Mouse (Mus musculus) C2C12 (cell line): Measurements from ENCODE around the gene Luc7l2. TPM values are rescaled to one million over a fixed set of nuclear protein-coding genes. Genes with fewer than 3 reads are reported as not detected.
"Not testable (repeated sequence)": the region's sequence is repeated elsewhere in the genome, so short reads cannot be mapped to it uniquely, and the experiment has no call there.

Experiments
- H3K27me3 ChIP-seq: one replicate; pipeline ENCODE4 v1.6.1; 2011; ENCODE audit not compliant: control insufficient read depth, insufficient read depth, insufficient read length
- H3K36me3 ChIP-seq: one replicate; pipeline ENCODE4 v1.6.1; 2011; ENCODE audit not compliant: control insufficient read depth, insufficient read depth
- H3K4me3 ChIP-seq: one replicate; pipeline ENCODE4 v1.5.1; 2011; ENCODE audit warnings: mild to moderate bottlenecking, control low read depth; ENCODE audit not compliant: poor library complexity, insufficient read depth, severe bottlenecking
- H3K79me2 ChIP-seq: one replicate; pipeline ENCODE4 v1.6.1; 2011; ENCODE audit not compliant: control insufficient read depth, insufficient read depth
- H3K79me3 ChIP-seq: one replicate; pipeline ENCODE4 v1.6.1; 2011; ENCODE audit warnings: low read depth, control low read depth
- H3ac ChIP-seq: one replicate; pipeline ENCODE3; 2011; ENCODE audit warnings: low read depth; ENCODE audit not compliant: control insufficient read depth, insufficient read length
- CEBPB ChIP-seq: IDR thresholded peaks from one replicate; pipeline ENCODE4 v1.6.1; 2011; ENCODE audit warnings: low read depth, mild to moderate bottlenecking, control low read depth, moderate library complexity
- CTCF ChIP-seq: IDR thresholded peaks from one replicate; pipeline ENCODE4 v1.5.1; 2011; ENCODE audit not compliant: control insufficient read depth, insufficient read depth, insufficient read length
- FOSL1 ChIP-seq: IDR thresholded peaks from one replicate; pipeline ENCODE4 v1.8.0; 2011; ENCODE audit warnings: mild to moderate bottlenecking, low read length; ENCODE audit not compliant: poor library complexity, insufficient read depth, severe bottlenecking
- MAX ChIP-seq: IDR thresholded peaks from one replicate; pipeline ENCODE4 v1.6.1; 2011; ENCODE audit warnings: mild to moderate bottlenecking, control low read depth
- MYOD1 ChIP-seq: IDR thresholded peaks from one replicate; pipeline ENCODE4 v1.6.1; 2011; ENCODE audit warnings: low read depth; ENCODE audit not compliant: control insufficient read depth, insufficient read length
- MYOG ChIP-seq: IDR thresholded peaks from one replicate; pipeline ENCODE4 v1.6.1; 2011; ENCODE audit not compliant: control insufficient read depth, insufficient read length; ENCODE audit errors: extremely low read depth
- USF1 ChIP-seq: IDR thresholded peaks from one replicate; pipeline ENCODE4 v1.6.1; 2011; ENCODE audit warnings: low read depth, mild to moderate bottlenecking, control low read depth, moderate library complexity
- polyA plus RNA-seq: library from polyadenylated mRNA; unstranded; fragments of >200 nt; fragmentation: generic; extraction: Trizol; gene quantifications from one replicate; pipeline ENCODE4 v1.2.1, GENCODE M21; 2012; ENCODE audit warnings: missing spikeins

The Luc7l2 gene
- polyA plus RNA-seq, 1 experiment = 30.5 TPM

DNA sequence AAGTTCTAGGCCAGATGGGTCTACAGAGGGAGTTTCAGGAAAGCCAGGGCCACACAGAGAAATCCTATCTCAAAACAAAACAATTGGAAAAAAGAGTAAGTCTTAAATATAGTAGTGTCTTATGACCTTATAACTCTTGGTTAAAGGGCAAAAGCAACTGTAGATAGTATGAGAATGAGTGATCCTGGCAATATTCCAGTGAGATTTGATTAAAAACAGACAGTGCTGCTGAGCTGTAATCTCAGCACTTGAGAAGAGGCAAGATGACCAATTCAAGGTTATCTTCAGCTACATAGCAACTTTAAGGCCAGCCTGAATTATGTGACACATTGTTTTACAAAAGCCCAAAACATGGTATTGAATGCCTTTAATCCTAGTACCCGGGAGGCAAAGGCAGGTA, 3.4 kb upstream of the Luc7l2 start:
- TF ChIP-seq MYOD1 = no peak
- no peak for TF ChIP-seq CTCF
- no peak for TF ChIP-seq USF1
- no peak for TF ChIP-seq CEBPB
- TF ChIP-seq MAX = no peak
- TF ChIP-seq FOSL1 = no peak
- no peak for TF ChIP-seq MYOG
- Histone ChIP-seq H3K4me3 (no peak overlapping the region), H3ac (no peak overlapping the region), H3K36me3 (no peaks in the 10 kb centered on the region), H3K79me2 (peaks cover 9% of the 10 kb centered on the region), H3K79me3 (peaks cover 8% of the 10 kb centered on the region), H3K27me3 (no peaks in the 10 kb centered on the region)

DNA sequence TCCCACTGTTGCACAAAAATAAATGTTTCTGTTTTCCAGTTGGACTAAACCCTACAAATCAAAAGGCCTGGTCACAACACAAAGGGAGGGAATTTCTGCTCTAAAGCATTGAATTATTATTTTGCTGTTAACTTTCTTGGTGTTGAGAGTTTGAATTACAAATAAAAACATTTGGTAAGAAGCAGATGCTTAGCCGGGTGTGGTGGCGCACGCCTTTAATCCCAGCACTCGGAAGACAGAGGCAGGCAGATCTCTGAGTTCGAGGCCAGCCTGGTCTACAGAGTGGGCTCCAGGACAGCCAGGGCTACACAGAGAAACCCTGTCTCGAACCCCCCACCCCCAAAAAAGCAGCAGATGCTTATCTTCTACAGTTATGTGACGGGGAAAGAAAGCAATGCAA, 2.5 kb upstream of the Luc7l2 start:
- H3K36me3 ChIP-seq, H3K4me3 ChIP-seq, H3K27me3 ChIP-seq, H3ac ChIP-seq: not testable (repeated sequence)
- peaks cover 17% of the 10 kb centered on the region for H3K79me3 ChIP-seq
- H3K79me2 ChIP-seq = peaks cover 17% of the 10 kb centered on the region

DNA sequence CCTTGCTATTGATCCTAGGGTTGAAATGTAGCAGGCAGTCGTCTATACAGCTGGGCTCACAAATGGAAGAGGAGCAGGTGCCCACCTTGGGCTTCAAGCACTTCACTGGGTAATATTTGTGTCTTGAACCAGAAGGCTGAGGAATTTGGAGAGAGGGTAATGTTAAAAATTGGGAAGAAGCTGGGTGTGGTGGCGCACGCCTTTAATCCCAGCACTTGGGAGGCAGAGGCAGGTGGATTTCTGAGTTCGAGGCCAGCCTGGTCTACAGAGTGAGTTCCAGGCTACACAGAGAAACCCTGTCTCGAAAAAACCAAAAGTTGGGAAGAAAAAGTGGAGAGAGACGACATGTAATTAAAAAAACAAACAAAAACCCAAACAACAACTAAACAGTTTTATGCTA, 1.3 kb upstream of the Luc7l2 start:
- H3K4me3 ChIP-seq = peak overlapping the region; percentile 46

DNA sequence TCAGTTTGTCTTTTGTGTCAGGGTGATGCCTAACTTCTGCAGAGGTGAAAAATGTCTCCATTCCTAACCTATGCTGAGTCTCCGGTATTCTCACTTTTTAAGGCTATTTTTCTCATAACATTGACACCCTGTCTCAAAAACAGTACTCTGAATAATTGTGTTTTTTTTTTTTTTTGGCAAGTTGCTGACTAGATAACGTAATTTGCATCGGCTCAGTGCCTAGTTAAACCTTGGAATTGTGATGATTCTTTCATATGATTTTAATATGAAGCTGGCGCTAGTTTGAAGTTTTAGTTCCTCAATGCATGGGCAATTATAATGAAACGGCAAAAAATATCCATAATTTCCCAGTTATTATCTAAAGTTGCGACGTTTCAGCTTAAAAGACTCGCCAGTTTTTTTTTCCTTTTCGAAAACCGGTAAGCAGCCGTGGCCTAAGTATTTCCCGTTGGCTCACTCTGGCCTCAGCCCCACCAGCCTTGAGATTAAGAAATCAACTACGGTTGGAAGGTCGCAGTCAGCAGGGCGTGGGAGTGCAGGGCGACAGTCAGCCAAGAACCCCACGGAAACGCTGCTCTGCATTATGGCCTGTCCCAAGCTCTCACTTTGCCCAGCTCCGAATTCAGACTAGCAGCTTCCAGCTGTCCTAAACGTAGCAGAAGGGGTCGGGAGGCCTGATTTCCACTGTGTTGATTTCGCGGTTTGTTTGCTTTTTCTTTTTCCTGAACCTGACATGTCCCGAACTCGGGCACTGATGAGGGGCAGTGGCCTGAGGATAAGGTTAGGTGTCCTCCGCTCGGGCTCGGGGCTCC, 678 bp upstream of the Luc7l2 start:
- Histone ChIP-seq H3K4me3 (peak overlapping the region; percentile 46), H3ac (peak overlapping the region; percentile 86), H3K36me3 (peaks cover 14% of the 10 kb centered on the region), H3K79me3 (peaks cover 34% of the 10 kb centered on the region), H3K27me3 (no peaks in the 10 kb centered on the region), H3K79me2 (peaks cover 36% of the 10 kb centered on the region)
- TF ChIP-seq CTCF (no peak), MYOG (no peak), CEBPB (no peak), FOSL1 (no peak), USF1 (no peak), MAX (no peak), MYOD1 (no peak)

More for the DNA sequence above, 1.3 kb upstream of the Luc7l2 start:
- peaks cover 30% of the 10 kb centered on the region for H3K79me2 ChIP-seq
- not testable (repeated sequence) for H3K27me3 ChIP-seq
- H3ac ChIP-seq = peak overlapping the region; percentile 37
- H3K36me3 ChIP-seq = peaks cover 11% of the 10 kb centered on the region
- peaks cover 29% of the 10 kb centered on the region for H3K79me3 ChIP-seq

DNA sequence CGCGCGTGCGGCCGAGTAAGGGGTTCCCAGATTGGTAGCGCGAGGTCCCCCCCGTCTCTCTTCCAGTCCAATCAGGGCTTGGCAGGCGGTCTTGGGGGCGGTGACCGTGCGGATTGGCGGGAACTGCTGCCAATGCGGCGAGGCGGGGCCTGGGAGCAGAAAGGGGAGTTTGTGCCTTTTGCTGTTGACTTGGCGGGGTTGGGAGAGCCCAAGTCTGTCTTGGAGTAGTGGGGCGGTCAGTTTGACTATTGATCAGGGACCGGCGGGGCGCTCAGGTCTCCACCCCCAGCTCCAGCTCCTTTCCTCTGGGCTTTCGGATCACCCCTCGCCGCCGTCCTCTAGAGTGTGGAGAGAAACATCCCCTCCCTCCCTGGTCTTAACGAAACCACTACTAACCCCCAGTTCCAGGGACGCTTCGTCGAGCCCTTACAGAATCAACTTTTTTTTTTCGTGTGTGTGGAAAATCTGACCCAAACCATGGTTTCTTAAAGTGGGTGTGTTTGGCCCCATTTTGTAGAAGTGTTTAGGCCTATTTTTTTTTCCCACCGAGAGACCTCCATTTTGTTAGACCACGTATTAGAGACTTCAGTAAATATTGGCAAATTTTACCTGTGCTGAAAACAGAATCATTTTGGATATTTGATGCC, 978 bp downstream of the Luc7l2 start:
- H3ac ChIP-seq = peak overlapping the region; percentile 84
- TF ChIP-seq MYOG = no peak
- peak; percentile 63 for TF ChIP-seq MAX
- TF ChIP-seq CEBPB = no peak
- no peak for TF ChIP-seq CTCF
- no peak for TF ChIP-seq MYOD1

DNA sequence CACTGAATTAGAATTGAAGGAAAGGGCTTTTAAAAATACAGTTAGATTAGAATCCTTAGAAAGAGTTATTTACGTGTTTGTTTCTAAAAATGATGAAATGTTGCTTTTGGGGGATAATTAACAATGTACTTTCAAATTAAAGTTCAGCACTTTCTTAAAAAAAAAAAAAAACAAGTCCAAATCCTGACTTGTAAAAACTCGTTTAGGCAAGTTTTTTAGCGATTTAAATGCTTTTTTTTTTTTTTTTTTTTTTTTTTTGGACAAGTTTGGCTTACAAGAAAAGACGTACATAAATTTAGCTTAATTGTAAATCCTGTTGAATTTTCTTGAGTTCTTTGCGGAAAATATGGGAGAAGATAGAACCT, 1.5 kb downstream of the Luc7l2 start:
- no peaks in the 10 kb centered on the region for H3K27me3 ChIP-seq
- H3K36me3 ChIP-seq = peaks cover 29% of the 10 kb centered on the region
- peak overlapping the region; percentile 69 for H3K4me3 ChIP-seq
- peaks cover 55% of the 10 kb centered on the region for H3K79me3 ChIP-seq
- TF ChIP-seq MAX = no peak
- TF ChIP-seq FOSL1 = no peak
- TF ChIP-seq MYOG = no peak
- H3ac ChIP-seq = no peak overlapping the region
- H3K79me2 ChIP-seq = peaks cover 58% of the 10 kb centered on the region

More for the DNA sequence above, 978 bp downstream of the Luc7l2 start:
- Histone ChIP-seq H3K27me3 (no peaks in the 10 kb centered on the region), H3K79me3 (peaks cover 50% of the 10 kb centered on the region), H3K4me3 (peak overlapping the region; percentile 69), H3K79me2 (peaks cover 53% of the 10 kb centered on the region), H3K36me3 (peaks cover 24% of the 10 kb centered on the region)
